Mouse (Mus musculus) hindbrain, embryonic 16.5 days (tissue): ENCODE data around the gene Ttc21a. TPM values are rescaled to one million over a fixed set of nuclear protein-coding genes. Genes with fewer than 3 reads are reported as not detected.

Source experiments
- ATAC-seq: fragments of 200-750 bp; cut with Nextera tagmentation; 2 replicates; pipeline ENCODE4 v1.8.0; 2017; ENCODE audit warnings: moderate TSS enrichment, moderate library complexity
- H3K27ac ChIP-seq: fragments of 300-500 bp; sonication (generic); 2 replicates; pipeline ENCODE4 v1.5.1; 2014; ENCODE audit warnings: low read depth, mild to moderate bottlenecking, control low read depth, low read length, moderate library complexity
- H3K27me3 ChIP-seq: fragments of 300-500 bp; sonication (generic); replicated peaks from 2 replicates; pipeline ENCODE4 v1.6.1; 2014; ENCODE audit warnings: low read length; ENCODE audit not compliant: control insufficient read depth, insufficient read depth
- H3K36me3 ChIP-seq: fragments of 300-500 bp; sonication (generic); 2 replicates; pipeline ENCODE4 v1.6.1; 2014; ENCODE audit warnings: mild to moderate bottlenecking, low read length, moderate library complexity, mixed read lengths; ENCODE audit not compliant: control insufficient read depth, insufficient read depth
- H3K4me1 ChIP-seq: fragments of 300-500 bp; sonication (generic); 2 replicates; pipeline ENCODE4 v1.6.1; 2014; ENCODE audit warnings: low read depth, low read length; ENCODE audit not compliant: control insufficient read depth, insufficient read depth
- H3K4me2 ChIP-seq: fragments of 300-500 bp; sonication (generic); 2 replicates; pipeline ENCODE4 v1.6.1; 2014; ENCODE audit warnings: mild to moderate bottlenecking, low read length, control low read depth, moderate library complexity
- H3K4me3 ChIP-seq: fragments of 300-500 bp; sonication (generic); 2 replicates; pipeline ENCODE4 v1.5.1; 2014; ENCODE audit warnings: mild to moderate bottlenecking, low read length, control low read depth, moderate library complexity
- H3K9ac ChIP-seq: fragments of 300-500 bp; sonication (generic); 2 replicates; pipeline ENCODE4 v1.6.1; 2014; ENCODE audit warnings: low read depth, mild to moderate bottlenecking, control low read depth, low read length, moderate library complexity
- H3K9me3 ChIP-seq: fragments of 300-500 bp; sonication (generic); 2 replicates; pipeline ENCODE4 v1.6.1; 2014; ENCODE audit warnings: mild to moderate bottlenecking, low read length, moderate library complexity; ENCODE audit not compliant: control insufficient read depth
- WGBS: fragments of 180-500 bp; shearing (Covaris S2); extraction: QIAGEN DNeasy Blood & Tissue Kit; methylation state at CpG from one replicate; pipeline ENCODE4 v1.1.7; 2014; 5-methylcytosine and 5-hydroxymethylcytosine counted together
- polyA plus RNA-seq: library from polyadenylated mRNA; unstranded; fragments of >200 nt; fragmentation: Nextera tagmentation; extraction: Ambion mirVana; gene quantifications from 2 replicates; pipeline ENCODE4 v1.2.1, GENCODE M21; 2015

Gene Ttc21a
- polyA plus RNA-seq, 1 experiment from 2014 or later: 1.1 TPM

GRCm38 (mm10) chr9:119982956-119983551, 45.6 kb downstream of the Ttc21a start:
- H3K9ac ChIP-seq: peak overlapping the region; percentile 75
- H3K36me3 ChIP-seq: no peaks in the 10 kb centered on the region
- 0% methylated on average over 39 of the region's 48 CpGs for WGBS
- H3K4me2 ChIP-seq: peak overlapping the region; percentile 95
- H3K4me3 ChIP-seq: peak overlapping the region; percentile 69
- H3K9me3 ChIP-seq: no peaks in the 10 kb centered on the region
- peak overlapping the region; percentile 23; the same call in 1 of the 2 replicates for H3K27ac ChIP-seq
- peaks cover 34% of the 10 kb centered on the region for H3K4me1 ChIP-seq
- ATAC-seq: no peak
- peaks cover 3% of the 10 kb centered on the region; the same call in 1 of the 2 replicates for H3K27me3 ChIP-seq

- peak overlapping the region; percentile 23; the same call in 1 of the 2 replicates for H3K27ac ChIP-seq
- H3K27me3 ChIP-seq: peaks cover 3% of the 10 kb centered on the region; the same call in 1 of the 2 replicates
Observed at GRCm38 (mm10) chr9:119983585-119984535, 46.5 kb downstream of the Ttc21a start.

GRCm38 (mm10) chr9:119984536-119985011, 47.2 kb downstream of the Ttc21a start, which contains the start of gene Csrnp1:
TSS of gene Csrnp1 (minus strand) at chr9:119984658.
- Histone ChIP-seq H3K27ac (peak within 1 kb of the TSS; percentile 23; the same call in 1 of the 2 replicates), H3K4me2 (peak within 1 kb of the TSS; percentile 95), H3K4me1 (peaks cover 34% of the 10 kb centered on the region), H3K9me3 (no peaks in the 10 kb centered on the region), H3K9ac (peak within 1 kb of the TSS; percentile 75), H3K27me3 (peaks cover 3% of the 10 kb centered on the region; the same call in 1 of the 2 replicates), H3K36me3 (no peaks in the 10 kb centered on the region), H3K4me3 (peak within 1 kb of the TSS; percentile 69)
- 9% methylated on average over 14 of the region's 14 CpGs for WGBS
- no peak for ATAC-seq

More at GRCm38 (mm10) chr9:119983585-119984535, 46.5 kb downstream of the Ttc21a start:
- Histone ChIP-seq H3K4me1 (peaks cover 34% of the 10 kb centered on the region), H3K9me3 (no peaks in the 10 kb centered on the region), H3K9ac (peak overlapping the region; percentile 75), H3K4me2 (peak overlapping the region; percentile 95), H3K36me3 (no peaks in the 10 kb centered on the region), H3K4me3 (peak overlapping the region; percentile 69)
- 1% methylated on average over 51 of the region's 79 CpGs for WGBS
- peak; percentile 71 for ATAC-seq

GRCm38 (mm10) chr9:119985881-119986574, 48.6 kb downstream of the Ttc21a start:
- Histone ChIP-seq H3K4me1 (peaks cover 27% of the 10 kb centered on the region), H3K9me3 (no peaks in the 10 kb centered on the region), H3K9ac (no peak overlapping the region), H3K27ac (no peak overlapping the region), H3K4me2 (no peak overlapping the region), H3K27me3 (peaks cover 3% of the 10 kb centered on the region; the same call in 1 of the 2 replicates), H3K36me3 (no peaks in the 10 kb centered on the region), H3K4me3 (no peak overlapping the region)
- ATAC-seq: no peak
- 64% methylated on average over 10 of the region's 10 CpGs for whole genome bisulfite sequencing

GRCm38 (mm10) chr9:119988304-119988703, 50.9 kb downstream of the Ttc21a start:
- Histone ChIP-seq H3K27me3 (0 out of 2 replicates have a peak, but pooled peaks cover under 1% of the 10 kb centered on the region), H3K4me2 (no peak overlapping the region), H3K4me1 (peaks cover 6% of the 10 kb centered on the region), H3K27ac (no peak overlapping the region), H3K36me3 (no peaks in the 10 kb centered on the region), H3K9ac (no peak overlapping the region), H3K9me3 (no peaks in the 10 kb centered on the region), H3K4me3 (no peak overlapping the region)
- WGBS: 56% methylated on average over 7 of the region's 7 CpGs
- ATAC-seq: no peak

- ATAC-seq: no peak
- H3K4me2 ChIP-seq: no peak overlapping the region
- H3K4me1 ChIP-seq: no peaks in the 10 kb centered on the region
- H3K9me3 ChIP-seq: no peaks in the 10 kb centered on the region
- no peak overlapping the region for H3K27ac ChIP-seq
- H3K27me3 ChIP-seq: no peaks in the 10 kb centered on the region
- no peaks in the 10 kb centered on the region for H3K36me3 ChIP-seq
- H3K4me3 ChIP-seq: no peak overlapping the region
- H3K9ac ChIP-seq: no peak overlapping the region
- 12% methylated on average over 5 of the region's 5 CpGs for WGBS
Observed at GRCm38 (mm10) chr9:119991310-119991709, 53.9 kb downstream of the Ttc21a start.

GRCm38 (mm10) chr9:119993092-119993844, 55.9 kb downstream of the Ttc21a start:
- 71% methylated on average over 10 of the region's 10 CpGs for WGBS
- Histone ChIP-seq H3K36me3 (no peaks in the 10 kb centered on the region), H3K4me2 (no peak overlapping the region), H3K27ac (no peak overlapping the region), H3K9ac (no peak overlapping the region), H3K4me1 (no peaks in the 10 kb centered on the region), H3K9me3 (no peaks in the 10 kb centered on the region), H3K27me3 (no peaks in the 10 kb centered on the region), H3K4me3 (no peak overlapping the region)
- no peak for ATAC-seq

GRCm38 (mm10) chr9:119994207-119994606, 56.8 kb downstream of the Ttc21a start:
- no peak overlapping the region for H3K9ac ChIP-seq
- H3K4me3 ChIP-seq: no peak overlapping the region
- H3K36me3 ChIP-seq: no peaks in the 10 kb centered on the region
- no peak overlapping the region for H3K27ac ChIP-seq
- 73% methylated on average over 7 of the region's 7 CpGs for WGBS
- no peaks in the 10 kb centered on the region for H3K27me3 ChIP-seq
- ATAC-seq: no peak
- H3K4me2 ChIP-seq: no peak overlapping the region
- no peaks in the 10 kb centered on the region for H3K9me3 ChIP-seq
- no peaks in the 10 kb centered on the region for H3K4me1 ChIP-seq
